Mouse (Mus musculus): ENCODE data around the gene Kif20b.

- TF ChIP-seq CTCF (IDR thresholded peaks at IDR 0.05; ENCODE audit: low read depth, low read length) (no peak), GATA1 (IDR thresholded peaks at IDR 0.05; ENCODE audit: borderline replicate concordance, low read length) (no peak), POLR2AphosphoS5 (IDR thresholded peaks at IDR 0.05; ENCODE audit: insufficient replicate concordance, low read depth, low read length) (no peak), TAL1 (conservative IDR thresholded peaks at IDR 0.05; ENCODE audit: low read depth, low read length) (no peak)
These were observed 24.8 kb upstream of the Kif20b start for GRCm38 (mm10) chr19:34897082-34897965.
